Mouse (Mus musculus): ENCODE measurements at regions not wholly inside any gene's neighbourhood (a gene's known extent, or its start where the extent isn't known, plus 50 kb on each side); places are given as distances from the start of the nearest gene placed in this dataset.
A peak's percentile ranks its signal among the peaks of the same experiment; 100 is the strongest.

DNA sequence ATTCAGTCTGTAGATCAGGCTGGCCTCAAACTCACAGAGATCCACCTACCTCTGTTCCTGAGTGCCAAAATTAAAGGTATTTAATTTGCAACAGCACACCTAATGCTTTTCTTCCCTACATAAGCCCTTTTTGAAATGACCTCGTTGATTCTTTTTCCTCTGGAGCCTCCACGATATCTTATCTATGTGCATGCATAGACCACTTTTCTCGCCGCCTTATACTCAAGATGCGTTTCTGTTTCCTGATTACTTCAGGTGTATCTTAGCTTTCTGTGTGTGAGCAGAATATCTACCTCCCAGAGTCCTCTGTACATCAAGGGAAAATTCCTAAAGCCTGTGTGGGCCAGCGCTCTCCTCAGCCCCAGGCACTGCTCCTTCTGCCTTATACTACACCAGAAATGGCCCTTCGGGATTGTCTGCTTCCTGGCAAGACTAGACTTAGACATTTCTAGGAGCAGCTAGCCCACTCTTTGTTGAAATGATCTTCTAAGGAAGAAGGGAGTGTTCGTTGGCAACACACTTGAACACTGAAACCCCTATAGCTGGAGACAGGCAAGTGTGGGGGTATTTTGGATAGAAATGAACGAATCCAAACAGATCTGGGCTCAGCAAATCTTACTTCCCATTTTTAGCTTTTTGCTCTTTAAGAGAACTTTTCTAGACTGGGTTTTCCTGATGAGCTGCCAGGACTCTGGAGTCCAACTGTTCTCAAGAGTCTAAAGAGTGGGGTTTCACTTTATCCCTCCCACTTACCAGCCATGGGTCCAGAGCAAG lies 54.0 kb upstream of the Rbm15 start:
- ATAC-seq (replicated peaks; ENCODE audit: poor library complexity), result no peak

GRCm38 (mm10) chr3:107386432-107386831 lies 53.0 kb upstream of the Rbm15 start:
- 0 out of 2 replicates have a peak, but pooled peaks have one; percentile 26 for ATAC-seq (replicated peaks; ENCODE audit: poor library complexity)
